In genomic region chr3:107964656-107965308, GRCm38 (mm10) we compare ENCODE assay signal across 1 mouse cellular context.
TF ChIP-seq lines count a peak whose summit lies in the region.

No protein-coding gene starts in this region.

TF ChIP-seq in CH12.LX, 34 proteins besides CTCF, POLR2A, EP300 and RAD21:
- no peak for TF ChIP-seq SIN3A (IDR thresholded peaks at IDR 0.05; ENCODE audit: low read length)
- TF ChIP-seq ELF1 (IDR thresholded peaks at IDR 0.05; ENCODE audit: low read depth, low read length), result peak; percentile 39; the same call in 1 of the 2 replicates
- no peak for TF ChIP-seq JUN (IDR thresholded peaks at IDR 0.05; ENCODE audit: insufficient read depth, low read depth, low read length)
- TF ChIP-seq IRF4 (IDR thresholded peaks at IDR 0.05; ENCODE audit: low read depth, low read length), result no peak
- no peak for TF ChIP-seq JUND (conservative IDR thresholded peaks at IDR 0.05; ENCODE audit: low read depth, low read length)
- TF ChIP-seq MEF2A (IDR thresholded peaks at IDR 0.05; ENCODE audit: borderline replicate concordance, low read depth, low read length), result no peak
- no peak for TF ChIP-seq E2F4 (IDR thresholded peaks at IDR 0.05; ENCODE audit: insufficient replicate concordance, low read depth, low read length)
- TF ChIP-seq USF1 (IDR thresholded peaks at IDR 0.05; ENCODE audit: low read depth, low read length), result no peak
- peak; percentile 69; the same call in 1 of the 2 replicates for TF ChIP-seq MAFK (IDR thresholded peaks at IDR 0.05; ENCODE audit: insufficient replicate concordance, low read length)
- no peak for TF ChIP-seq ZC3H11A (IDR thresholded peaks at IDR 0.05; ENCODE audit: low read depth, low read length)
- TF ChIP-seq MAZ (IDR thresholded peaks at IDR 0.05; ENCODE audit: low read depth, low read length), result no peak
- TF ChIP-seq POLR2AphosphoS2 (IDR thresholded peaks at IDR 0.05; ENCODE audit: low read depth, low read length), result no peak
